Mouse (Mus musculus) forebrain, embryonic 11.5 days (tissue): ENCODE data around the gene Olfr1015. TPM values are rescaled to one million over a fixed set of nuclear protein-coding genes. Genes with fewer than 3 reads are reported as not detected.

Experiments
- ATAC-seq: fragments of 200-750 bp; cut with Nextera tagmentation; replicated peaks from 2 replicates; pipeline ENCODE4 v1.8.0; 2017; ENCODE audit warnings: moderate TSS enrichment; ENCODE audit not compliant: low FRiP score
- DNase-seq: peaks from one replicate; pipeline ENCODE4 v3.0.0-alpha.2; 2017; ENCODE audit warnings: low spot score
- H3K27ac ChIP-seq: fragments of 300-500 bp; sonication (generic); 2 replicates; pipeline ENCODE4 v1.5.1; 2014; ENCODE audit warnings: low read depth, low read length
- H3K27me3 ChIP-seq: fragments of 300-500 bp; sonication (generic); 2 replicates; pipeline ENCODE4 v1.6.1; 2014; ENCODE audit warnings: mild to moderate bottlenecking, low read length, mixed read lengths; ENCODE audit not compliant: control insufficient read depth, insufficient read depth
- H3K36me3 ChIP-seq: fragments of 300-500 bp; sonication (generic); 2 replicates; pipeline ENCODE4 v1.6.1; 2014; ENCODE audit warnings: mild to moderate bottlenecking, low read length, moderate library complexity, mixed read lengths; ENCODE audit not compliant: control insufficient read depth, insufficient read depth
- H3K4me1 ChIP-seq: fragments of 300-500 bp; sonication (generic); replicated peaks from 2 replicates; pipeline ENCODE4 v1.6.1; 2014; ENCODE audit warnings: low read length, mixed read lengths; ENCODE audit not compliant: control insufficient read depth, insufficient read depth
- H3K4me2 ChIP-seq: fragments of 300-500 bp; sonication (generic); 2 replicates; pipeline ENCODE4 v1.6.1; 2014; ENCODE audit warnings: low read depth, mild to moderate bottlenecking, low read length, moderate library complexity, mixed read lengths; ENCODE audit not compliant: severe bottlenecking
- H3K4me3 ChIP-seq: fragments of 300-500 bp; sonication (generic); 2 replicates; pipeline ENCODE4 v1.5.1; 2014; ENCODE audit warnings: low read depth, low read length
- H3K9ac ChIP-seq: fragments of 300-500 bp; sonication (generic); 2 replicates; pipeline ENCODE4 v1.6.1; 2014; ENCODE audit warnings: low read length
- H3K9me3 ChIP-seq: fragments of 300-500 bp; sonication (generic); 2 replicates; pipeline ENCODE4 v1.6.1; 2016; ENCODE audit warnings: low read length, mixed read lengths; ENCODE audit not compliant: control insufficient read depth
- WGBS: fragments of 180-500 bp; shearing (Covaris S2); extraction: QIAGEN DNeasy Blood & Tissue Kit; methylation state at CpG from one replicate; pipeline ENCODE4 v1.1.7; 2014; 5-methylcytosine and 5-hydroxymethylcytosine counted together
- polyA plus RNA-seq: library from polyadenylated mRNA; unstranded; fragments of >200 nt; fragmentation: Nextera tagmentation; extraction: Ambion mirVana; gene quantifications from 2 replicates; pipeline ENCODE4 v1.2.1, GENCODE M21; 2014

Olfr1015 gene
- polyA plus RNA-seq = not detected in 2 replicates

DNA sequence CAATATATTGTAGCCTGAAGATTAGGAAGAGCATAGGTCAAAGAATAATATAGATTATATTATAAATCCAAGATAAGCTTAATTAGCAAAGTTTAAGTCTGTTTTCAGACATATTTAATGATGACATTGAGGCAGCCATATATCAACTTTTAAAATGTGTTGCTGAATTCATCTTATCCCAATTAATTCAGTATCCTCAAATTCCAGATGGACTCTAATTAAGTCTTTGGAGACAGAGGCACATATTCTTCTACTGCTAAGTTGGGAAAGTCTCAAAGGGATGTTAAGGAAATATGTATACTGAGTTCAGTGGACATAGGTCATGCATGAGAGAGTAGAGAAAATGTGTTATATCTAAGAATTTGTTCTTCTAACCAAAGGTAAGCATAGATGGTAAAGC lies at the start of gene Olfr1015:
TSS of gene Olfr1015 (plus strand) at position 301 of the 400 bp plus-strand sequence.
- no peak for ATAC-seq
- Histone ChIP-seq H3K27me3 (no peaks in the 10 kb centered on the region), H3K27ac (no peak within 1 kb of the TSS), H3K36me3 (no peaks in the 10 kb centered on the region), H3K9me3 (no peaks in the 10 kb centered on the region), H3K4me1 (no peaks in the 10 kb centered on the region), H3K4me3 (no peak within 1 kb of the TSS), H3K4me2 (no peak within 1 kb of the TSS), H3K9ac (no peak within 1 kb of the TSS)
- no peak for DNase-seq

DNA sequence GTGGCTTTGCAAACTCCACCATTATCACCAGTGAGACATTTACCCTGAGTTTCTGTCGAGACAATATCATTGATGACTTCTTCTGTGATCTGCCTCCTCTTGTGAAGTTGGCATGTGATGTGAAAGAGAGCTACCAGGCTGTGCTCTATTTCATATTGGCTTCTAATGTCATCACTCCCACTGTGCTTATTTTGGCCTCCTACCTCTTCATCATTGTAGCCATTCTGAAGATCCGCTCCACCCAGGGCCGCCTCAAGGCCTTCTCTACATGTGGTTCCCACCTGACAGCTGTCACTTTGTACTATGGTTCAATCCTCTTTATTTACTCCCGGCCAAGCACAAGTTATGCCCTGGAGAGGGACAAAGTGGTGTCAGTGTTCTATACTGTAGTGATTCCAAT lies 28.0 kb upstream of the Olfr1015 start:
- Histone ChIP-seq H3K4me2 (no peak overlapping the region), H3K4me1 (no peaks in the 10 kb centered on the region), H3K36me3 (no peaks in the 10 kb centered on the region), H3K27ac (no peak overlapping the region), H3K9me3 (no peaks in the 10 kb centered on the region), H3K27me3 (no peaks in the 10 kb centered on the region), H3K4me3 (no peak overlapping the region), H3K9ac (no peak overlapping the region)
- WGBS = 68% methylated on average over 4 of the region's 4 CpGs
- ATAC-seq (no peak), DNase-seq (no peak)

GRCm38 (mm10) chr2:85762666-85763065 lies 19.2 kb upstream of the Olfr1015 start, which contains the start of gene Olfr1012:
Gene Olfr1012 (minus strand): TSS chr2:85762766.
- Histone ChIP-seq H3K4me1 (no peaks in the 10 kb centered on the region), H3K4me2 (no peak within 1 kb of the TSS), H3K27me3 (no peaks in the 10 kb centered on the region), H3K9ac (no peak within 1 kb of the TSS), H3K36me3 (no peaks in the 10 kb centered on the region), H3K9me3 (no peaks in the 10 kb centered on the region), H3K27ac (no peak within 1 kb of the TSS), H3K4me3 (no peak within 1 kb of the TSS)
- DNase-seq = no peak
- ATAC-seq = no peak
- WGBS = 89% methylated on average over 1 of the region's 1 CpGs

- Histone ChIP-seq H3K4me2 (no peak within 1 kb of the TSS), H3K36me3 (no peaks in the 10 kb centered on the region), H3K4me3 (no peak within 1 kb of the TSS), H3K9me3 (no peaks in the 10 kb centered on the region), H3K4me1 (no peaks in the 10 kb centered on the region), H3K27ac (no peak within 1 kb of the TSS), H3K9ac (no peak within 1 kb of the TSS), H3K27me3 (no peaks in the 10 kb centered on the region)
- no peak for DNase-seq
- no peak for ATAC-seq
Observed at GRCm38 (mm10) chr2:85766798-85767197, 15.0 kb upstream of the Olfr1015 start, which contains the start of gene Olfr1013. Gene Olfr1013 (plus strand): TSS chr2:85767098.

- H3K36me3 ChIP-seq = no peaks in the 10 kb centered on the region
- H3K9ac ChIP-seq = no peak within 1 kb of the TSS
- no peak within 1 kb of the TSS for H3K4me2 ChIP-seq
- no peaks in the 10 kb centered on the region for H3K9me3 ChIP-seq
- H3K4me3 ChIP-seq = no peak within 1 kb of the TSS
- DNase-seq (no peak), ATAC-seq (no peak)
- H3K4me1 ChIP-seq = no peaks in the 10 kb centered on the region
- H3K27me3 ChIP-seq = no peaks in the 10 kb centered on the region
- H3K27ac ChIP-seq = no peak within 1 kb of the TSS
Observed at GRCm38 (mm10) chr2:85772413-85772812, 9.4 kb upstream of the Olfr1015 start, which contains the start of gene Olfr1014. Gene Olfr1014 (plus strand): TSS chr2:85772713.

GRCm38 (mm10) chr2:85792331-85792730 lies 10.5 kb downstream of the Olfr1015 start:
- no peak overlapping the region for H3K27ac ChIP-seq
- DNase-seq = no peak

GRCm38 (mm10) chr2:85802444-85802843 lies 20.6 kb downstream of the Olfr1015 start, which contains the start of gene Olfr1016:
Gene Olfr1016 (minus strand): TSS chr2:85802544.
- no peak for ATAC-seq
- DNase-seq = no peak
- Histone ChIP-seq H3K27me3 (no peaks in the 10 kb centered on the region), H3K9me3 (no peaks in the 10 kb centered on the region), H3K4me2 (no peak within 1 kb of the TSS), H3K4me3 (no peak within 1 kb of the TSS), H3K36me3 (no peaks in the 10 kb centered on the region), H3K9ac (no peak within 1 kb of the TSS), H3K27ac (no peak within 1 kb of the TSS), H3K4me1 (no peaks in the 10 kb centered on the region)
- WGBS = 94% methylated on average over 2 of the region's 2 CpGs

More at GRCm38 (mm10) chr2:85792331-85792730, 10.5 kb downstream of the Olfr1015 start:
- 0 out of 2 replicates have a peak, but pooled peaks have one; percentile 44 for ATAC-seq
- no peaks in the 10 kb centered on the region for H3K27me3 ChIP-seq
- WGBS = 17% methylated on average over 2 of the region's 2 CpGs
- H3K4me1 ChIP-seq = no peaks in the 10 kb centered on the region
- H3K9me3 ChIP-seq = no peaks in the 10 kb centered on the region
- no peak overlapping the region for H3K9ac ChIP-seq
- H3K4me3 ChIP-seq = no peak overlapping the region
- H3K36me3 ChIP-seq = no peaks in the 10 kb centered on the region
- no peak overlapping the region for H3K4me2 ChIP-seq

DNA sequence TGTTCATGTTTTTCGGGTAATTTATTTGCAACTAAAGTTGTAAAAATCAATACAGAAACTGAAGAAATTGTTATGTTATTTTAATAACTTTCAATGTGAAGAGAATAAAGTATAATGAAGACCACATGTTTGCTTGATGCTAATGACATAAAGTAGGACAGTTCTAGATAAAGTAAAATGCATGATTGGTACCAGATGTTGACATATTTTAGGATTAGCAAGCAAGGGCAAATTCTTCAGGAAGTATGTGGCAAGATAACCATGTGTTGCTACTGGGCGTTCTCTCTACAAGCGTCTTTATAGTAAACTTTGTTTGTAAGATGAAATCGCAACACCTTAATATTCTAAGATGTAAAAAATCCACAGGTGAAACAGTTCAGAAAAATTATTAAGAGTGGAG lies 22.7 kb downstream of the Olfr1015 start:
- DNase-seq (no peak), ATAC-seq (no peak)
- WGBS = 82% methylated on average over 4 of the region's 4 CpGs
- Histone ChIP-seq H3K9ac (no peak overlapping the region), H3K4me1 (no peaks in the 10 kb centered on the region), H3K36me3 (no peaks in the 10 kb centered on the region), H3K9me3 (no peaks in the 10 kb centered on the region), H3K4me2 (no peak overlapping the region), H3K27ac (no peak overlapping the region), H3K4me3 (no peak overlapping the region), H3K27me3 (no peaks in the 10 kb centered on the region)

DNA sequence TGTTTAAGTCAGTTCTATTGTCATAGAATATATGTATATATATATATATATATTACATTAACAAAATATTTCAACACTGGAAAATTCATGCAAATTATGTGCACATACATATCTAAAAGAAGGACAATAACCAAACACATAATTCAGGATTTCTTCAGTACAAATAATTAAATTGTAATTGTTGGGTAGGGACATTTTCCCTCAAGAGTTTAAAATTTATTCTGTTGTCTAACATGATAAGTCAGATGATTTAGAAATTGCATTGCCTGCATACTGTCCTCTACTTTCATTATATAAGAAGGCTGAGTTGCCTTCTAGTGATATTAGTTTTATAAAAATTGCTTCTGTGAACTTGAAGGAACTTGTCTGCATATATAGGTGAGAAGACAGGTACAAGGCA lies 36.4 kb downstream of the Olfr1015 start, which contains the start of gene Olfr1018:
TSS of gene Olfr1018 (plus strand) at position 301 of the 400 bp plus-strand sequence.
- no peaks in the 10 kb centered on the region for H3K9me3 ChIP-seq
- H3K36me3 ChIP-seq = no peaks in the 10 kb centered on the region
- no peak within 1 kb of the TSS for H3K4me2 ChIP-seq
- H3K27me3 ChIP-seq = no peaks in the 10 kb centered on the region
- H3K27ac ChIP-seq = no peak within 1 kb of the TSS
- H3K4me1 ChIP-seq = no peaks in the 10 kb centered on the region
- no peak within 1 kb of the TSS for H3K4me3 ChIP-seq
- no peak for ATAC-seq
- no peak within 1 kb of the TSS for H3K9ac ChIP-seq
- no peak for DNase-seq
